Mouse (Mus musculus) midbrain, postnatal 0 days (tissue): ENCODE data around the gene Srsf10. TPM values are rescaled to one million over a fixed set of nuclear protein-coding genes. Genes with fewer than 3 reads are reported as not detected.

Experiments
- ATAC-seq: fragments of 200-750 bp; cut with Nextera tagmentation; 2 replicates; pipeline ENCODE4 v1.8.0; 2017; ENCODE audit warnings: moderate number of reproducible peaks, mild to moderate bottlenecking, moderate TSS enrichment, moderate library complexity; ENCODE audit not compliant: low FRiP score
- DNase-seq: peaks from one replicate; pipeline ENCODE4 v3.0.0-alpha.2; 2015; ENCODE audit warnings: low spot score
- H3K27ac ChIP-seq: fragments of 300-500 bp; sonication (generic); 2 replicates; pipeline ENCODE4 v1.5.1; 2014; ENCODE audit warnings: low read depth, mild to moderate bottlenecking, low read length, mixed read lengths
- H3K27me3 ChIP-seq: fragments of 300-500 bp; sonication (generic); 2 replicates; pipeline ENCODE4 v1.6.1; 2014; ENCODE audit warnings: low read length, control low read depth, mixed read lengths; ENCODE audit not compliant: insufficient read depth
- H3K36me3 ChIP-seq: fragments of 300-500 bp; sonication (generic); 2 replicates; pipeline ENCODE4 v1.6.1; 2014; ENCODE audit warnings: low read length, control low read depth, mixed read lengths; ENCODE audit not compliant: insufficient read depth
- H3K4me1 ChIP-seq: fragments of 300-500 bp; sonication (generic); 2 replicates; pipeline ENCODE4 v1.6.1; 2014; ENCODE audit warnings: mild to moderate bottlenecking, control low read depth, antibody characterized with exemption, low read length, mixed read lengths; ENCODE audit not compliant: insufficient read depth
- H3K4me2 ChIP-seq: fragments of 300-500 bp; sonication (generic); 2 replicates; pipeline ENCODE4 v1.6.1; 2014; ENCODE audit warnings: low read depth, mild to moderate bottlenecking, low read length, mixed read lengths; ENCODE audit not compliant: poor library complexity, severe bottlenecking
- H3K4me3 ChIP-seq: fragments of 300-500 bp; sonication (generic); 2 replicates; pipeline ENCODE4 v1.5.1; 2014; ENCODE audit warnings: low read depth, mild to moderate bottlenecking, low read length, moderate library complexity
- H3K9ac ChIP-seq: fragments of 300-500 bp; sonication (generic); replicated peaks from 2 replicates; pipeline ENCODE4 v1.6.1; 2014; ENCODE audit warnings: mild to moderate bottlenecking, low read length, moderate library complexity, mixed read lengths; ENCODE audit not compliant: poor library complexity, severe bottlenecking
- H3K9me3 ChIP-seq: fragments of 300-500 bp; sonication (generic); 2 replicates; pipeline ENCODE4 v1.6.1; 2016; ENCODE audit warnings: low read length, control low read depth
- CTCF ChIP-seq: IDR thresholded peaks from 2 replicates; pipeline ENCODE4 v1.5.1; 2016; ENCODE audit warnings: antibody characterized with exemption, mild to moderate bottlenecking
- WGBS: fragments of 180-500 bp; shearing (Covaris S2); extraction: QIAGEN DNeasy Blood & Tissue Kit; methylation state at CpG from one replicate; pipeline ENCODE4 v1.1.7; 2014; 5-methylcytosine and 5-hydroxymethylcytosine counted together
- polyA plus RNA-seq: library from polyadenylated mRNA; unstranded; fragments of >200 nt; fragmentation: Nextera tagmentation; extraction: Ambion mirVana; gene quantifications from 2 replicates; pipeline ENCODE4 v1.2.1, GENCODE M21; 2015
- total RNA-seq: library from RNA; depleted of rRNA; stranded (reverse); fragments of >200 nt; gene quantifications from 2 replicates; pipeline ENCODE4 v1.2.3, GENCODE M21; 2014

Srsf10 gene
- total and polyA plus RNA-seq, 2 experiments from 2014 or later, result 66.6 to 155 TPM

DNA sequence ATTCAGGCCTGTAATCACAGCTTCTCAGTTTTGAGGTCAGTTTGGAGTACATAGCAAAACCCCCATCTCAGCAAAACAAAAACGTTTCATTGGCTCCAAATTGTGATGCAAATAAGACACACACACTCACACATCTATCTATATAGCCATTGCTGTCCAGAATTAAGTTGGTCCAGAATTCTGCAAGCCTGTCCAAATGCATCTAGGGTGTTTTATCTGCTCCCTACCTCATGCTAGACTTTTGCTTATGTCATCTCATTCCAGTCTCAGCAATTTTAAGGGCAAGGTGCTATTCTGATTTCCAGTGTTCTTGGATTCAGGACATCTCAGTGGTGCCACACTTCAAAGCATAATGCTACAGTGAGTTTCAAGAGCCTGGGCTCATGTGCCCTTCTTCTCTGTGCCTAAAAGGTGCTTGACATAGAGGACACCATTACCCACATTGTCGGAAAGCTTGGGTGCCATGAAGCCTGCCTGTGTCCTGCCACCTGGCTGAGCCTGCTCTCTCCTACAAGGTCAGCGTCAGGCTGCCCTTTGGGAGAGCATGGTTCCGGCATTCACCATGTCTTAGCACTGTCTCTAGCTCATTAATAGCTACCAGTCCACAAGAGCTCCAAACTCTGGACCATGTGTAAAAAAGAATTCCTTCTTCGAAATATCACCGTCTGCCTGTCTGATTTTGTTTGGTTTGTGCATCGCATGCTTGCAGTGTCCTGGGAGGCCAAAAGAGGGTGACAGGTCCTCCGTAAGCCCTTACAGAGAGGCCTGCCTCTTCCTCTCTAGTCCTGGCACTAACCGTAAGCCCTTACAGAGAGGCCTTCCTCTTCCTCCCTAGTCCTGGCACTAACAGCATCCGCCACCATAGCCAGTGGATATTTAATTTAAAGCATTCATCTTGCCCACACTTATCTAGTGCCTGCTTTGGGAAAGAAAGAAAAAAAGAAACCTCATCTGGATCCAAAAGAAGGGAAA lies 19.3 kb downstream of the Srsf10 start:
- ATAC-seq, result no peak
- 81% methylated on average over 10 of the region's 10 CpGs for WGBS

DNA sequence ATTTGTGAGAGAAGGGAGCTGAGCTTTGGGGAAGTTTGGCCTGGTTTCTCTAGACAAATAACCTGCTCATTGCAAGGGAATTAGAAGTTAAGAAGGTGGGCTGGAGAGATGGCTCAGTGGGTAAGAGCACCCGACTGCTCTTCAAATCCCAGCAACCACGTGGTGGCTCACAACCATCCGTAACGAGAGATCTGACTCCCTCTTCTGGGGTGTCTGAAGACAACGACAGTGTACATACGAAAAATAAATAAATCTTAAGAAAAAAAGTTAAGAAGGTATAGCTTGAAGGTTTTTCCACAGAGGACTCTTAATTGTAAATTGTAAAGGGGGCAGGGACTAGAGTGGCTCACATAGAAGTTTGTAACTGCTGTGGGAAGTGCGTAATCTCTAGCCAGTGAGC lies 20.0 kb downstream of the Srsf10 start:
- H3K27ac ChIP-seq, result no peak overlapping the region
- no peak overlapping the region for H3K4me3 ChIP-seq
- no peak overlapping the region for H3K4me2 ChIP-seq
- no peaks in the 10 kb centered on the region for H3K27me3 ChIP-seq
- TF ChIP-seq CTCF, result peak; percentile 26; the same call in 1 of the 2 replicates
- H3K9me3 ChIP-seq, result no peaks in the 10 kb centered on the region
- no peaks in the 10 kb centered on the region for H3K36me3 ChIP-seq
- no peak for ATAC-seq
- H3K4me1 ChIP-seq, result peaks cover 17% of the 10 kb centered on the region; the same call in 1 of the 2 replicates
- DNase-seq, result no peak
- 19% methylated on average over 7 of the region's 7 CpGs for WGBS
- H3K9ac ChIP-seq, result no peak overlapping the region

More for the DNA sequence above, 19.3 kb downstream of the Srsf10 start:
- no peaks in the 10 kb centered on the region for H3K27me3 ChIP-seq
- TF ChIP-seq CTCF, result peak; percentile 10; the same call in 1 of the 2 replicates
- H3K4me1 ChIP-seq, result peaks cover 17% of the 10 kb centered on the region; the same call in 1 of the 2 replicates
- H3K9me3 ChIP-seq, result no peaks in the 10 kb centered on the region
- H3K27ac ChIP-seq, result peak overlapping the region; percentile 100
- H3K36me3 ChIP-seq, result no peaks in the 10 kb centered on the region
- DNase-seq, result no peak
- no peak overlapping the region for H3K9ac ChIP-seq
- no peak overlapping the region for H3K4me3 ChIP-seq
- peak overlapping the region; percentile 60; the same call in 1 of the 2 replicates for H3K4me2 ChIP-seq

DNA sequence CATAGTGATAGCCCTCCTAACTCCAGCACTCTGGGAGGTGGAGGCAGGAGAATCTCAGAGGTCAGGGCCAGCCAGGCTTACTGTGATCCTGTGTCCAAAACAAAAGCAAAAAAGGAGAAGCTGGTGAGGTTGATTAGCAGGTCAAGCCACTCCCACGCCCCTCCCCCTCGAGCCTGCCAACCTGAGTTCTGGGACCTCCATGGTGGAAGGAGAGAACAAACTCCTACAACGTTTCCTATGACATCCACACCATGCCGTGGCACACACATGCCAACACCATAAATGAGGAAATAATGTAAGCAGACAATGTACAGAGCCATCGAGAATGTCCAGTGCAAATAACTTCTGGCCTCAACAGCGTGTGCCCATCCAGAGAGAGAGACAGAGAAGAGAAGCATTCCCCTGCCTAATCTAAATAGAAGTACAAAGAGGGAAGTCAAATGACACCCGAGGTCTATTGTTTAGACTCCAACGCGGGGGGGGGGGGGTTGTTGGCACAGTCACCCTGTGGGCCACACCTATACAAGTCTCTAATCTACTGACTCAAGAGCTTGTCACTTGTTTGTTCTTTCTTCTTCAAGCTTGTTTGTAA lies 20.5 kb downstream of the Srsf10 start:
- DNase-seq (no peak), ATAC-seq (no peak)
- Histone ChIP-seq H3K4me1 (peaks cover 17% of the 10 kb centered on the region; the same call in 1 of the 2 replicates), H3K9ac (0 out of 2 replicates have a peak overlapping the region, but pooled peaks have one; percentile 44), H3K27me3 (no peaks in the 10 kb centered on the region), H3K36me3 (no peaks in the 10 kb centered on the region), H3K9me3 (no peaks in the 10 kb centered on the region), H3K4me2 (peak overlapping the region; percentile 45), H3K27ac (0 out of 2 replicates have a peak overlapping the region, but pooled peaks have one; percentile 9), H3K4me3 (peak overlapping the region; percentile 9; the same call in 1 of the 2 replicates)
- 6% methylated on average over 9 of the region's 9 CpGs for WGBS
- no peak for TF ChIP-seq CTCF

DNA sequence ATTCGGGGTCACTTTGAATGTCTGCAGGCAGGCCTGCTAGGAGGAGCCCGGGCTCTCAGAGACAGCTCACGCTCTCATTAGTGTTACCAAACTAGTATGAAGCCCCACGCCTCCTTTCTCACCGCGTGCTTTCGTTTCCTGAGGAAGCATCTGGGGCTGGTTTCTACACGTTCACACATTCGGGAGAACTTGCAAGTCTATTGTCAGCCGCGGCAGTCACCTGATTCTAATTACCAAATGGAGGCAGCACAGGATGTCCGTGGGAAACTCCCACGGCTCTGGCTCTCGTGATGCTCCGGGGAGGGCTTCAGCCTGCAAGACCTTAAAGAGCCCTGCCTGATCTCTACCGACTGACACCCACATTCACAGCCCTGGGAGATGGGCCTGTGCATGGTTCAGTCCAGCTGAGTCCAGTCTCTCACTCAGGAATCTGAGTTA lies 21.1 kb downstream of the Srsf10 start:
- DNase-seq (peak; percentile 66), ATAC-seq (0 out of 2 replicates have a peak, but pooled peaks have one; percentile 15)
- Histone ChIP-seq H3K36me3 (no peaks in the 10 kb centered on the region), H3K9me3 (no peaks in the 10 kb centered on the region), H3K9ac (0 out of 2 replicates have a peak overlapping the region, but pooled peaks have one; percentile 44), H3K27ac (peak overlapping the region; percentile 18; the same call in 1 of the 2 replicates), H3K4me1 (peaks cover 14% of the 10 kb centered on the region; the same call in 1 of the 2 replicates), H3K4me2 (peak overlapping the region; percentile 45), H3K27me3 (no peaks in the 10 kb centered on the region), H3K4me3 (peak overlapping the region; percentile 9)
- TF ChIP-seq CTCF, result no peak
- WGBS, result 3% methylated on average over 16 of the region's 16 CpGs

DNA sequence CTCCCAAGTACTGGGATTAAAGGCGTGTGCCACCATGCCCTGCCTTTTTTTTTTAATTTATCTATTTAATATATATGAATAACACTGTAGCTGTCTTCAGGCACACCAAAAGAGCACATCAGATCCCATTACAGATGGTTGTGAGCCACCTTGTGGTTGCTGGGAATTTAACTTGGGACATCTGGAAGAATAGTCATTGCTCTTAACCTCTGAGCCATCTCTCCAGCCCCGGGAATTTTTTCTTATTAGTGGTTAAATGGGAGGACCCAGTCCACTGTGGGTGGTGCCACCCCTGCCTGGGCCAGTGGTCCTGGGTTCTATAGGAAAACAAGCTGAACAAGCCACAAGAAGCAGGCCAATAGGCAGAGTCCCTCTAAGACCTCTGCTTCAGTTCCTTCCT lies 22.2 kb downstream of the Srsf10 start:
- H3K27ac ChIP-seq, result no peak overlapping the region
- no peaks in the 10 kb centered on the region for H3K36me3 ChIP-seq
- H3K27me3 ChIP-seq, result no peaks in the 10 kb centered on the region
- H3K4me1 ChIP-seq, result peaks cover 11% of the 10 kb centered on the region; the same call in 1 of the 2 replicates
- WGBS, result 75% methylated on average over 2 of the region's 2 CpGs
- TF ChIP-seq CTCF, result peak; percentile 70
- no peak overlapping the region for H3K4me2 ChIP-seq
- no peak overlapping the region for H3K4me3 ChIP-seq
- H3K9ac ChIP-seq, result no peak overlapping the region
- ATAC-seq, result no peak
- H3K9me3 ChIP-seq, result no peaks in the 10 kb centered on the region
- peak; percentile 32 for DNase-seq
